Mouse (Mus musculus): ENCODE results near the gene Gjd2.

The Gjd2 gene

GRCm38 (mm10) chr2:114013846-114014245, 427 bp upstream of the Gjd2 start:
- in situ Hi-C loops (cut with MboI, MseI): no loop called here

GRCm38 (mm10) chr2:114012749-114013211, 639 bp downstream of the Gjd2 start:
- in situ Hi-C loops (cut with MboI, MseI): no loop called here

- in situ Hi-C loops (cut with MboI, MseI): no loop called here
Measured at GRCm38 (mm10) chr2:114011838-114012237, 1.6 kb downstream of the Gjd2 start.

- in situ Hi-C loops (cut with MboI, MseI): loop anchor here in 1 of 2 experiments (10.0 kb wide), 1 partner anchor 1224 kb away; no protein-coding TSS in a partner anchor
Measured at GRCm38 (mm10) chr2:114008321-114008720, 5.1 kb downstream of the Gjd2 start.

- in situ Hi-C loops (cut with MboI, MseI): no loop called here
Measured at GRCm38 (mm10) chr2:113997484-113997883, 15.9 kb downstream of the Gjd2 start.

- in situ Hi-C loops (cut with MboI, MseI): no loop called here
Measured at GRCm38 (mm10) chr2:113996930-113997329, 16.5 kb downstream of the Gjd2 start.

- in situ Hi-C loops (cut with MboI, MseI): no loop called here
Measured at GRCm38 (mm10) chr2:113984890-113985289, 28.5 kb downstream of the Gjd2 start.

DNA sequence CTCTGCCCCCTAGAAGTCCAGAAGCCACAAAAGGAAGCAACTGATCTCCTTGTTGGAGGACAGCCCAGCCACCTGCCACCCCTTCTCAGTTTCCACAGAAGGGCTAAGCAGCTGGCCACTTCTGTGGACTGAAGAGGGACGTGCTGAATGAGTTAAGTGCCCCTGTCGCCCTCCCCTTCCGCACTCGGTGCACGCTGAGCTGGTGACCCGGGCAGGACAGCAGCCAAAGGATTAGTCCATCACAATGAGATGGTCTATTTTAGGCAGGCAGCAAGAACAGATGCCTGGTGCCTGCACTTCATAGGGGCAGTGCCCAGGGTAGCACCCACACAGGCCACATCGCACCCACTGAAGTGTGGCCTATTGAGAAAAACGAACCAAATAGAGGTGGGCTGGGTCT, 32.8 kb downstream of the Gjd2 start:
- in situ Hi-C loops (cut with MboI, MseI): no loop called here

DNA sequence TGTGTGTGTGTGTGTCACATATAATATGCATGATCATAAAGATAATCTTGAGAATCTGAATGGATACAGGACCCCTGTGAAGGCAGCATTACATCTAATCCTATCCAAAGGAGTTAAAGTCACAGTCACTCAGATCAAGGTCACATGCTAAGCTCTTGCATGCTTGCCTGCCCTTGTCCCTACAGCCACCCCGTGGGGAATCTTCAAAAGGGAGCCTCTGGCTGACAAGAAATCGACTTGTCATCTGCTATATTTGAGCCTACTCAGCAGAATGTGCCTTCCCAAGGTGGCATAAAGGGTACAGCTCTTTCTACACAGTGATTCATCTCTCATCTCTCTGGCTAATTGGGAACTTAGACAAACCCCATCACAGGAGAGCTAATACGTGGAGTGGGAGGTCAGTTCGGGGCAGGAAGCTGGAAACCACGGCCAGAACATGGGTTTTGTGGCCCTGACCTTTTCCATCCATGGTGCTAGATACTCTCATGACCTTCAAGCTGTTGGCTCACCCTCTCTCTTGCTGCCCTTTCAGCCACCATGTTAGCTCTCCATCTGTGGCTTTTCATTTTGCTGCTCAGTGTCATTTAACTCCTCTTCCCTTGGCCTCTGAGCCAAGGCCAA, 35.2 kb downstream of the Gjd2 start:
- in situ Hi-C loops (cut with MboI, MseI): no loop called here

- in situ Hi-C loops (cut with MboI, MseI): loop anchor here in 1 of 2 experiments (5.0 kb wide), 1 partner anchor 47 kb away; no protein-coding TSS in a partner anchor
Measured at GRCm38 (mm10) chr2:113973950-113974349, 39.5 kb downstream of the Gjd2 start.

GRCm38 (mm10) chr2:113966421-113966820, 47.0 kb downstream of the Gjd2 start:
- in situ Hi-C loops (cut with MboI, MseI): loop anchor here in 1 of 2 experiments (5.0 kb wide), 1 partner anchor 99 kb away; no protein-coding TSS in a partner anchor
